Mouse (Mus musculus) yolk sac, embryonic 10.5 days (tissue): ENCODE measurements around the gene Zswim2.
A peak's percentile ranks its signal among the peaks of the same experiment; 100 is the strongest.
"Not testable (repeated sequence)": the region's sequence is repeated elsewhere in the genome, so short reads cannot be mapped to it uniquely, and the experiment has no call there.

ENCODE experiments used
- DNase-seq: peaks from one replicate; pipeline ENCODE4 v3.0.0-alpha.2; 2017; ENCODE audit warnings: low spot score

Zswim2 gene

GRCm38 (mm10) chr2:83940931-83941361 lies at the start of gene Zswim2:
TSS of gene Zswim2 (minus strand) at chr2:83941228.
- DNase-seq, result peak; percentile 45

- DNase-seq, result not testable (repeated sequence)
Measured at GRCm38 (mm10) chr2:83990253-83990652, 49.2 kb upstream of the Zswim2 start, which contains the start of gene Gm13691. TSS of gene Gm13691 (plus strand) at chr2:83990553.

- not testable (repeated sequence) for DNase-seq
Measured at GRCm38 (mm10) chr2:83984443-83984842, 43.4 kb upstream of the Zswim2 start, which contains the start of gene Gm13697. TSS of gene Gm13697 (plus strand) at chr2:83984743.

GRCm38 (mm10) chr2:83978633-83979032 lies 37.6 kb upstream of the Zswim2 start, which contains the start of gene Gm13694:
TSS of gene Gm13694 (plus strand) at chr2:83978933.
- not testable (repeated sequence) for DNase-seq

- not testable (repeated sequence) for DNase-seq
Measured at GRCm38 (mm10) chr2:83972823-83973222, 31.8 kb upstream of the Zswim2 start, which contains the start of gene Gm13696. TSS of gene Gm13696 (plus strand) at chr2:83973123.

GRCm38 (mm10) chr2:83967013-83967412 lies 26.0 kb upstream of the Zswim2 start, which contains the start of gene Gm13695:
TSS of gene Gm13695 (plus strand) at chr2:83967313.
- not testable (repeated sequence) for DNase-seq

GRCm38 (mm10) chr2:83961203-83961602 lies 20.2 kb upstream of the Zswim2 start, which contains the start of gene Gm13693:
TSS of gene Gm13693 (plus strand) at chr2:83961503.
- not testable (repeated sequence) for DNase-seq

- DNase-seq, result not testable (repeated sequence)
Measured at GRCm38 (mm10) chr2:83955393-83955792, 14.4 kb upstream of the Zswim2 start, which contains the start of gene Gm13698. TSS of gene Gm13698 (plus strand) at chr2:83955693.

GRCm38 (mm10) chr2:83941792-83942191 lies 764 bp upstream of the Zswim2 start:
- DNase-seq, result no peak

- DNase-seq, result no peak
Measured at GRCm38 (mm10) chr2:83941378-83941777, 350 bp upstream of the Zswim2 start.

- no peak for DNase-seq
Measured at GRCm38 (mm10) chr2:83929478-83930088, 11.4 kb downstream of the Zswim2 start.

- DNase-seq, result no peak
Measured at GRCm38 (mm10) chr2:83901896-83902540, 39.0 kb downstream of the Zswim2 start.

- DNase-seq, result no peak
Measured at GRCm38 (mm10) chr2:83893701-83894100, 47.3 kb downstream of the Zswim2 start.

- DNase-seq, result no peak
Measured at GRCm38 (mm10) chr2:83883850-83884420, 57.1 kb downstream of the Zswim2 start.
